In the genomic region with DNA sequence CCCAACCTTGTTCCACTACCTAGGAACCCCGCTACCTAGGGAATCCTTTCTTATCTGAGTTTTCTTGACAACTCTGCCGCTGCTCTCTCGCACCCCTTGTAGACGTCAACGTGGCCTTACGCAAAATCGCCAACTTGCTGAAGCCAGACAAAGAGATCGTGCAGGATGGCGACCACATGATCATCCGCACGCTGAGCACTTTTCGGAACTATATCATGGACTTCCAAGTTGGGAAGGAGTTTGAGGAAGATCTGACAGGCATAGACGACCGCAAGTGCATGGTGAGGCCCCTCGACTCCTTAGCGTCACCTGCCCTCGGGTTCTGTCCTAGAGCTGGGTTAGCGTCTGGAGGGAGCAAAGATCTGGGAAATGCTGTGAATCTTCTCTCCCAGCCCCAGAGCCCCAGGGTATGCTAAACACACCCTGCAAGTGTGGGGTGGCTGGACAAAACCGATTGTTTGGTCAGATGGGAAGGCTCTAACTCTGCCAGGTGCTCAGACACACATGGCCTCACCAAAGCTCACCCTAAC, we compare ENCODE assay signal across 8 mouse cellular contexts. TPM values are rescaled to one million over a fixed set of nuclear protein-coding genes. Genes with fewer than 3 reads are reported as not detected.
DNase-seq lines count a peak whose midpoint lies in the region; ATAC-seq lines count a peak whose summit lies in the region.

No protein-coding gene starts in this region.

- WGBS in heart, embryonic 12.5 days, result 6% methylated on average over 19 of the region's 19 CpGs
- WGBS in hindbrain, embryonic 15.5 days, result 7% methylated on average over 19 of the region's 19 CpGs
- WGBS in midbrain, embryonic 14.5 days, result 6% methylated on average over 19 of the region's 19 CpGs

- peak overlapping the region; percentile 76 for H3K9ac ChIP-seq in heart, embryonic 12.5 days
- no peak overlapping the region for H3K9ac ChIP-seq in hindbrain, embryonic 15.5 days
- peak overlapping the region; percentile 49; the same call in 1 of the 2 replicates for H3K9ac ChIP-seq in midbrain, embryonic 14.5 days (replicated peaks; ENCODE audit: low read length)

- DNase-seq in heart, postnatal 36 days, result no peak
- peak; percentile 23 for DNase-seq in R1 (ENCODE audit: low read depth, low spot score)
- peak; percentile 34 for DNase-seq in midbrain, embryonic 14.5 days
- no peak for DNase-seq in left cerebral cortex, postnatal 25 days (ENCODE audit: low spot score in 2 of 2)
- DNase-seq in left cerebral cortex, postnatal 36 days (ENCODE audit: low spot score in 2 of 2), result no peak

- H3K4me2 ChIP-seq in heart, embryonic 12.5 days, result peak overlapping the region; percentile 77
- H3K4me2 ChIP-seq in hindbrain, embryonic 15.5 days, result peak overlapping the region; percentile 89
- peak overlapping the region; percentile 71 for H3K4me2 ChIP-seq in midbrain, embryonic 14.5 days (ENCODE audit: low read length)

- ATAC-seq in heart, embryonic 12.5 days (ENCODE audit: insufficient number of reproducible peaks, low FRiP score), result no peak
- no peak for ATAC-seq in hindbrain, embryonic 15.5 days (ENCODE audit: low FRiP score, low read depth)
- no peak for ATAC-seq in midbrain, embryonic 14.5 days (ENCODE audit: low FRiP score, low TSS enrichment)
- no peak for ATAC-seq in activated CD4-positive, CD25-positive, alpha-beta regulatory T cell, adult 4 months

- peak overlapping the region; percentile 87; the same call in 1 of the 2 replicates for H3K27ac ChIP-seq in heart, embryonic 12.5 days (ENCODE audit: poor library complexity, severe bottlenecking)
- no peak overlapping the region; the same call in 1 of the 2 replicates for H3K27ac ChIP-seq in hindbrain, embryonic 15.5 days (replicated peaks)
- no peak overlapping the region for H3K27ac ChIP-seq in midbrain, embryonic 14.5 days (replicated peaks; ENCODE audit: low read depth, low read length)

- H3K4me1 ChIP-seq in heart, embryonic 12.5 days (replicated peaks), result peaks cover 51% of the 10 kb centered on the region
- H3K4me1 ChIP-seq in hindbrain, embryonic 15.5 days (replicated peaks), result peaks cover 42% of the 10 kb centered on the region
- H3K4me1 ChIP-seq in midbrain, embryonic 14.5 days (ENCODE audit: control insufficient read depth, insufficient read depth, low read length), result peaks cover 23% of the 10 kb centered on the region

- intact Hi-C loops in heart, postnatal 36 days (cut with DNase I), result no loop called here
- intact Hi-C loops in left cerebral cortex, postnatal 25 days (cut with DNase I), result no loop called here
- intact Hi-C loops in left cerebral cortex, postnatal 36 days (cut with DNase I), result no loop called here

- no peaks in the 10 kb centered on the region for H3K36me3 ChIP-seq in heart, embryonic 12.5 days
- no peaks in the 10 kb centered on the region for H3K36me3 ChIP-seq in hindbrain, embryonic 15.5 days
- H3K36me3 ChIP-seq in midbrain, embryonic 14.5 days (ENCODE audit: control insufficient read depth, insufficient read depth, low read length), result no peaks in the 10 kb centered on the region

- H3K4me3 ChIP-seq in heart, embryonic 12.5 days, result peak overlapping the region; percentile 57
- peak overlapping the region; percentile 50 for H3K4me3 ChIP-seq in hindbrain, embryonic 15.5 days
- H3K4me3 ChIP-seq in midbrain, embryonic 14.5 days (replicated peaks; ENCODE audit: low read depth, low read length), result peak overlapping the region; percentile 42

- H3K9me3 ChIP-seq in heart, embryonic 12.5 days (replicated peaks), result no peaks in the 10 kb centered on the region
- no peaks in the 10 kb centered on the region for H3K9me3 ChIP-seq in hindbrain, embryonic 15.5 days
- H3K9me3 ChIP-seq in midbrain, embryonic 14.5 days (ENCODE audit: control insufficient read depth, low read length), result no peaks in the 10 kb centered on the region

- peaks cover 15% of the 10 kb centered on the region for H3K27me3 ChIP-seq in heart, embryonic 12.5 days (replicated peaks)
- H3K27me3 ChIP-seq in hindbrain, embryonic 15.5 days, result 0 out of 2 replicates have a peak, but pooled peaks cover 10% of the 10 kb centered on the region
- 0 out of 2 replicates have a peak, but pooled peaks cover 11% of the 10 kb centered on the region for H3K27me3 ChIP-seq in midbrain, embryonic 14.5 days (ENCODE audit: control insufficient read depth, insufficient read depth, low read length)

RNA-seq across cellular contexts. Expression of a gene that starts 2.7 kb away (rescaled TPM):
- polyA plus RNA-seq in heart, embryonic 12.5 days (2016; fragmentation: Nextera tagmentation; extraction: Ambion mirVana), result 60.3 and 64.1 TPM in 2 replicates
- total RNA-seq in heart, postnatal 36 days (2021), result 1 to 10 TPM; 6.7 to 7.5 TPM
- polyA plus RNA-seq in hindbrain, embryonic 15.5 days (2015; fragmentation: Nextera tagmentation; extraction: Ambion mirVana), result 45.7 and 46.8 TPM in 2 replicates
- 15.4 and 26.1 TPM in 2 replicates for polyA plus RNA-seq in midbrain, embryonic 14.5 days (2014; fragmentation: Nextera tagmentation; extraction: Ambion mirVana)
- 1 to 10 TPM; 6.8 to 7.3 TPM for total RNA-seq in left cerebral cortex, postnatal 25 days (2021)
- 1 to 10 TPM; 5.4 to 5.7 TPM for total RNA-seq in left cerebral cortex, postnatal 36 days (2021)
- polyA plus RNA-seq in activated CD4-positive, CD25-positive, alpha-beta regulatory T cell, adult 4 months (2017; shearing (Covaris generic)), result under 1 TPM in 1 of 2 experiments, not detected in 1; 0.33 TPM

Comparison
In these comparisons a context has a peak if more than half of its experiments do, and no peak if none do; other contexts are left out.
1. DNase-seq: peak in R1 (single experiment) and midbrain, embryonic 14.5 days (single experiment); none in heart, postnatal 36 days (0 of 2), left cerebral cortex, postnatal 25 days (0 of 2) and left cerebral cortex, postnatal 36 days (0 of 2).
2. RNA of a gene that starts 2.7 kb away (polyA plus RNA-seq): 60.3 to 64.1 TPM in heart, embryonic 12.5 days, 45.7 to 46.8 TPM in hindbrain, embryonic 15.5 days and 15.4 to 26.1 TPM in midbrain, embryonic 14.5 days; 0.33 TPM in activated CD4-positive, CD25-positive, alpha-beta regulatory T cell, adult 4 months; every median in the first group is over 10 times any median in the second.
3. Peak in every context shown above with its lines, with median percentiles within 50 percentile points of each other: H3K4me2 ChIP-seq and H3K4me3 ChIP-seq.